Mouse (Mus musculus) brain, embryonic 14.5 days (tissue): Measurements from ENCODE around the gene Apof.

Source experiments
- CTCF ChIP-seq: fragments of 200-500 bp; IDR thresholded peaks from 2 replicates; pipeline ENCODE4 v1.5.1; 2012; ENCODE audit warnings: inconsistent platforms, mild to moderate bottlenecking, moderate library complexity, borderline replicate concordance; ENCODE audit not compliant: insufficient read depth, insufficient read length; ENCODE audit errors: extremely low read depth
- POLR2A ChIP-seq: fragments of 200-500 bp; IDR thresholded peaks from 2 replicates; pipeline ENCODE4 v1.6.1; 2012; ENCODE audit warnings: mild to moderate bottlenecking, inconsistent platforms, borderline replicate concordance; ENCODE audit not compliant: poor library complexity, insufficient read depth, insufficient read length, severe bottlenecking; ENCODE audit errors: extremely low read depth

GRCm38 (mm10) chr10:128297622-128298021 is 29.2 kb downstream of the Apof start:
- TF ChIP-seq POLR2A: no peak
- no peak for TF ChIP-seq CTCF
